Mouse (Mus musculus) layer of hippocampus, adult 6 months (tissue): ENCODE data around the gene Zswim1. TPM values are rescaled to one million over a fixed set of nuclear protein-coding genes. Genes with fewer than 3 reads are reported as not detected.

Source experiments
- long read RNA-seq, 2 experiments: library from polyadenylated mRNA; unstranded; transcript quantifications; one replicate each; pipeline ENCODE4 v2.0.0; 2019 to 2020
- polyA plus RNA-seq: library from polyadenylated mRNA; unstranded; fragments of <200 nt; fragmentation: Nextera tagmentation; gene quantifications from 2 replicates; pipeline ENCODE4 v1.2.3, GENCODE M21; 2021

Zswim1 gene
- 26.3 and 29.5 TPM in 2 replicates for polyA plus RNA-seq
- long read RNA-seq, experiment 1, transcript Zswim1-201 (2 exons, 2,705 nt), result major isoform, 29 of 33 reads
- long read RNA-seq, experiment 1, partial matches to known transcripts, result 0 of 33 reads
- long read RNA-seq, experiment 1, other reads (novel, unspliced or antisense), result 4 of 33 reads
- long read RNA-seq, experiment 2, transcript Zswim1-201 (2 exons, 2,705 nt), result major isoform, 231 of 240 reads
- long read RNA-seq, experiment 2, partial matches to known transcripts, result 0 of 240 reads
- long read RNA-seq, experiment 2, other reads (novel, unspliced or antisense), result 9 of 240 reads

DNA sequence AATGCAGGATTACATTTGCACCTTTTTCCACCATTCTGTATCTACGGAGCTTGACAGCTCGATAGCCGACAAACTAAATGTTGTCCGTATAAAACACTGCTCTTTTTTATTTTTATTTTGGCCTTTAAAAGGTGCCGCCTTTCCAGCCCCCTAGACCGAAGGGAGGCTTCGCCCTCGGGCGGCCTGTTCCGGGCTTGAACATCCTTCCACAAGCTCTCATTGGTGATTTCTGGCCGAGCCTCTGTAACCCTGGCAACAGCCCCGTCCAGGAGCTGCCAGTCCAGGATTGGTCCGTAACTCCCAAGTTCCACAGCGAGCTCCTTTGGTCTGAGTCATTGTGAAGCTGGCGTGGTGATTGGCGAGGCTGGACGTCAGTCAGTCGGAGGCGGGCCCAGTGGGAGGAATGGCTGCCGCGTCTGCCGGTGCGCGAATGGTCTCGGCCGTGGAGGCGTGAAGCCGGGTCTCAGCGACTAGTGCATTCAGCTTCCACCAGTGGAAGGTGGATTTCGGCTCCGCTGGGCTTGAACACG lies at the start of gene Zswim1:
TSS of gene Zswim1 (plus strand) at position 51 of the 530 bp plus-strand sequence.

GRCm38 (mm10) chr2:164779481-164780086 lies 42.9 kb upstream of the Zswim1 start, which contains the start of gene Tnnc2:
Gene Tnnc2 (minus strand): TSS chr2:164779967.

GRCm38 (mm10) chr2:164785481-164786387 lies 36.8 kb upstream of the Zswim1 start, which contains the start of gene Snx21:
Gene Snx21 (plus strand): TSS chr2:164785823.

GRCm38 (mm10) chr2:164804533-164805331 lies 17.8 kb upstream of the Zswim1 start, which contains the start of the genes Acot8 and Zswim3:
Gene Acot8 (minus strand): TSS chr2:164804882.
Gene Zswim3 (plus strand): TSS chr2:164805098.

DNA sequence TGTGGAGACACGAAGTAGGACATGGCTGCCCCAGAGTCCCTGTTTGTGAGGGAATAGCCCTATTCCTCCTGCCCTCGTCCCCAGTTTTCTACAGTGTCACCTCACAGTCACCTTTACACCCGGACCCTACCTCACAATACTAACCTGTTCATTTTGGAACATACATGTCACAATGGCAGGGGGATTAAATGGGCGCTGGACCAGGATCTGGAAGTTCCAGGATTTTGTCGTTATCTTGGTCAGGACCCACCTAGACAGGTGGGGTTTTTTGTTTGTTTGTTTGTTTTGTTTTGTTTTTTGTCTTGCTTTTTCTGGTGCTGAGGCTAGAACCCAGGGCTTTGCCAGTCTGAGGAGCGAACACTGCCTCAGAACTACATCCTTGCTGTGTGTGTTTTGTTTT lies 6.0 kb downstream of the Zswim1 start, which contains the start of gene Spata25:
TSS of gene Spata25 (minus strand) at position 101 of the 400 bp plus-strand sequence.

DNA sequence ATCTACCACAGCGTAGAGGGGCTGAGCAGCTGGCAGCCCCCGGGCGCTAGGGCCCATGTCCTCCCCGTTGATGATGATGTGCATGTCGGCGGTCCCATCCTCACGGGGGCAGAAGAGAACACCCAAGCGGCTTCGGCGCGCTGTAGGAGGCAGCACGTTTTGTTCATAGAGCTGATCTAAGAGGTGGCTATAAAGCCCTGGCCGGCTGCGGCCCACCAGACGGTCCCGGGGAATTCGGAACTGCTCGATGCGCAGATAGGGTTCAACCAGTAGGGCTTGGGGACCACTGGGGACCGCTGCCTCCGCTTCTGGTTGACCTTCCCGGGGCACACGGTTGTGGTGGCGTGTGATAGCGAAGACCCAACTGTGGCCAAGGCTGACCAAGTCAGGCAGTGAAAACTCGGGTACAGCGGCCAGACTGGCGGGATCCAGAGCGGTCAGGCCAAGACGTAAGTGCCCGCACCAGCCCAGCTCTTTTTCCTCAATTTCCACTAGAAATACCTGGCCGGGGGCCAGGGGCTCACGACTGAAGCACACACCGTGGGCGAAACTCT lies 10.3 kb downstream of the Zswim1 start, which contains the start of gene Ctsa:
TSS of gene Ctsa (plus strand) at position 126 of the 554 bp plus-strand sequence.

DNA sequence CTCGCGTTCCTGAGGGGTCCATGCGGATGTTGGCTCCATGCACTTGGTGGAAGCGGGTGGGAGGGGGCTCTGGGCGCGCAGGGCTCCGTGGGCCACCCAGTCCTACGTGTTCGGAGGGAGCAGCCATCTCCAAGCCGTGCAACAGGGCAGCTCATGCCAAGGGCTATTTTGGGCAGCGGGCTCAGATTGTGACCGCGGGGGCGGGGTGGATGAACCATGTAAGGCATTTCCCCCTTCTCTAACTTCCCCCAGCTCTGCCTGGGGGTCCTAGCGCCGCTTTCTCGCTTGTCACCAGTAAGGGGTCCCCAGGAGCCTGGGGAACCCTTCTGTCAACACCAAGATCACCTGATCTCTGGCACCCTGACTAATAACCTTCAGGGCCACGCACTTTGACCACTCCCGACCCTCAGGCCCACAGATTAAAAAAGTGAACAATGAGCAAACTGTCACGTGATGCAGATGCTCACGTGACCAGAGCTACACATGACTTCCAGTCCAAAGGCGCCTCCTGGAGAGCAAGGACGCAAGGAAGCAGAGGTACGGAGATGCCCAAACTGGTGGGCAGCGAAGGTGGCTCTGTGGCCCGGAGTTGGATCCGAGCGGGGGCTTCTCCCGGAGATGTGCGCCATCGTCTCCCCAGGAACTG lies 11.0 kb downstream of the Zswim1 start, which contains the start of gene Neurl2:
TSS of gene Neurl2 (minus strand) at position 143 of the 646 bp plus-strand sequence.

DNA sequence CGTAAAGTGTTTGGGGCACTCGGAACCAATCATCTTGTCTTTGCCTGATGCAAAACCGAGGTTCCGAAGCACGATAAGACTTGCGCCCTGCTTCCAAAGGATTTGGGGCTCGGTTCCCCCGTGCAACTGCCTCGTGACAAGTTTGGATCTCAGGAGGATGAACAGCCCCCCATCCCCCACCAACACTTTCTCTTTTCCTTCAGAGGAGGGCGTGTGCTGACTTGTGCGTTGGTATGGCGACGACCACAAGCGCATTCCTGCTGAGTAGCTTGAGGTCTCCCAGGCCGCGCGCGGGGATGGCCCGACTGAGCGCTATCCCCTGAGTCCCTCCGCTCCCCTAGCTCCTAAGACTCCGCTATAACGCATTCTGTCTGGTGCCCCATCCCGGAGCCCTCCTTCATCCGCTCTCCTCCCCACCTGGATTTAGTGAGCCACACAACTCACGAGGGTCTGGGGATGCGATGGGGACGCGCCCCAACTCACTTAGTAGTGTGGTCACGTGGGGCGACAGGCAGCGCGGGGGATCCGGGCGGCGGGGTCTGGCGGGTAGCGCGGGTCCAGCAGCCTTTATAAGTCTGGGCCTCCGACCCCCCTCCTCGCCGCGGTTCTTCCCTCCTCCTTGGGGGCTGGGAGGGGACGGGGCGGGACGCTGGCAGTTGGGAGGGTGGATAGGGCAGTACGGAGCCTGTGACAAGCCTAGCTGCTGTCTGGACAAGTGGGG lies 34.8 kb downstream of the Zswim1 start, which contains the start of gene Pltp:
TSS of gene Pltp (minus strand) at position 611 of the 721 bp plus-strand sequence.

Other genes with a start within 250 kb of the Zswim1 start
- gene Spint3, start 249.2 kb upstream of the Zswim1 start, polyA plus RNA-seq, result not detected in 2 replicates
- gene Wfdc6a, start 237.2 kb upstream of the Zswim1 start, polyA plus RNA-seq, result not detected in 2 replicates
- not detected in 2 replicates for gene Eppin, start 229.1 kb upstream of the Zswim1 start, polyA plus RNA-seq
- gene Wfdc6b, start 209.2 kb upstream of the Zswim1 start, polyA plus RNA-seq, result not detected in 2 replicates
- not detected in 2 replicates for gene Wfdc8, start 209.1 kb upstream of the Zswim1 start, polyA plus RNA-seq
- gene Wfdc16, start 183.9 kb upstream of the Zswim1 start, polyA plus RNA-seq, result not detected in 2 replicates
- gene Wfdc10, start 166.6 kb upstream of the Zswim1 start, polyA plus RNA-seq, result not detected in 2 replicates
- not detected in 2 replicates for gene Wfdc9, start 166.1 kb upstream of the Zswim1 start, polyA plus RNA-seq
- gene Wfdc11, start 148.6 kb upstream of the Zswim1 start, polyA plus RNA-seq, result not detected in 2 replicates
- not detected in 2 replicates for gene Wfdc13, start 137.6 kb upstream of the Zswim1 start, polyA plus RNA-seq
- not detected in 2 replicates for gene Spint4, start 124.2 kb upstream of the Zswim1 start, polyA plus RNA-seq
- gene Spint5, start 107.4 kb upstream of the Zswim1 start, polyA plus RNA-seq, result not detected in 2 replicates
- gene Wfdc3, start 76.8 kb upstream of the Zswim1 start, polyA plus RNA-seq, result 3.3 and 3.5 TPM in 2 replicates
- 4.1 and 5.2 TPM in 2 replicates for gene Dnttip1, start 76.7 kb upstream of the Zswim1 start, polyA plus RNA-seq
- gene Ube2c, start 52.8 kb upstream of the Zswim1 start, polyA plus RNA-seq, result 0.83 and 0.95 TPM in 2 replicates
- not detected in 2 replicates for gene Tnnc2, start 42.7 kb upstream of the Zswim1 start, polyA plus RNA-seq
- gene Snx21, start 36.9 kb upstream of the Zswim1 start, polyA plus RNA-seq, result 39.6 and 48.3 TPM in 2 replicates
- 19.2 and 21.1 TPM in 2 replicates for gene Acot8, start 17.8 kb upstream of the Zswim1 start, polyA plus RNA-seq
- gene Zswim3, start 17.6 kb upstream of the Zswim1 start, polyA plus RNA-seq, result 10.3 and 10.8 TPM in 2 replicates
- not detected in 2 replicates for gene Spata25, start 5.9 kb downstream of the Zswim1 start, polyA plus RNA-seq
- gene Ctsa, start 10.2 kb downstream of the Zswim1 start, polyA plus RNA-seq, result 131 and 133 TPM in 2 replicates
- 5.4 and 5.6 TPM in 2 replicates for gene Neurl2, start 10.8 kb downstream of the Zswim1 start, polyA plus RNA-seq
- 123 and 144 TPM in 2 replicates for gene Pltp, start 35.0 kb downstream of the Zswim1 start, polyA plus RNA-seq
- gene Pcif1, start 56.6 kb downstream of the Zswim1 start, polyA plus RNA-seq, result 84.4 and 85.2 TPM in 2 replicates
- 8.9 and 11.8 TPM in 2 replicates for gene Zfp335, start 89.1 kb downstream of the Zswim1 start, polyA plus RNA-seq
- 0.45 and 0.56 TPM in 2 replicates for gene Mmp9, start 118.1 kb downstream of the Zswim1 start, polyA plus RNA-seq
- 78.6 and 83.4 TPM in 2 replicates for gene Slc12a5, start 138.1 kb downstream of the Zswim1 start, polyA plus RNA-seq
- 5.7 and 5.8 TPM in 2 replicates for gene Ncoa5, start 212.2 kb downstream of the Zswim1 start, polyA plus RNA-seq
- 0.45 and 0.64 TPM in 2 replicates for gene Cd40, start 232.9 kb downstream of the Zswim1 start, polyA plus RNA-seq